8 mouse cellular contexts compared by ENCODE assay signal in genomic region chr6:91284521-91285449, GRCm38 (mm10).
A peak's percentile ranks its signal among the peaks of the same experiment; 100 is the strongest.
DNase-seq lines count a peak whose midpoint lies in the region; ATAC-seq and TF ChIP-seq lines count a peak whose summit lies in the region.

No protein-coding gene starts in this region.

- H3K36me3 ChIP-seq in heart, embryonic 12.5 days: no peaks in the 10 kb centered on the region
- no peaks in the 10 kb centered on the region for H3K36me3 ChIP-seq in forebrain, embryonic 15.5 days
- no peaks in the 10 kb centered on the region for H3K36me3 ChIP-seq in liver, embryonic 12.5 days
- no peaks in the 10 kb centered on the region for H3K36me3 ChIP-seq in stomach, embryonic 14.5 days (ENCODE audit: control insufficient read depth, insufficient read depth, low read length)

- in situ Hi-C loops in Patski (cut with MboI; ENCODE audit: low pct_unique_long_range_greater_than_20kb): loop anchor here (5.0 to 10.0 kb wide), 3 partner anchors 128 to 230 kb away; partner anchors contain the start of gene Wnt7a

- POLR2A ChIA-PET in Patski (lab: Charles Lee): interaction anchor here (0.8 kb wide), 1 partner anchor 127 kb away, joined by 3 read pairs; no protein-coding TSS in a partner anchor

- no peak for DNase-seq in heart, postnatal 25 days (ENCODE audit: low spot score)
- DNase-seq in Patski (ENCODE audit: low read depth, low spot score): no peak

- intact Hi-C loops in heart, postnatal 25 days (cut with DNase I): loop anchor here (2.0 to 5.0 kb wide), 2 partner anchors 224 to 547 kb away; no protein-coding TSS in a partner anchor

- ATAC-seq in heart, embryonic 12.5 days (ENCODE audit: insufficient number of reproducible peaks, low FRiP score): no peak
- ATAC-seq in Patski: peak; percentile 7
- peak; percentile 71 for ATAC-seq in forebrain, embryonic 15.5 days (replicated peaks)
- no peak for ATAC-seq in liver, embryonic 12.5 days
- 0 out of 2 replicates have a peak, but pooled peaks have one; percentile 9 for ATAC-seq in stomach, embryonic 14.5 days (ENCODE audit: insufficient number of reproducible peaks, insufficient read depth, low FRiP score, low read depth)
- ATAC-seq in megakaryocyte progenitor cell, adult 5-6 weeks (replicated peaks; ENCODE audit: poor library complexity): no peak
- no peak for ATAC-seq in megakaryocyte-erythroid progenitor cell, adult 5-6 weeks (replicated peaks; ENCODE audit: low FRiP score, low TSS enrichment, poor library complexity, severe bottlenecking)

- WGBS in heart, embryonic 12.5 days: 9% methylated on average over 35 of the region's 35 CpGs
- WGBS in forebrain, embryonic 15.5 days: 2% methylated on average over 35 of the region's 35 CpGs
- WGBS in liver, embryonic 12.5 days (ENCODE audit: insufficient replicate concordance): 10% methylated on average over 35 of the region's 35 CpGs
- 7% methylated on average over 35 of the region's 35 CpGs for WGBS in stomach, embryonic 14.5 days

- peak overlapping the region; percentile 63 for H3K4me2 ChIP-seq in heart, embryonic 12.5 days
- peak overlapping the region; percentile 67 for H3K4me2 ChIP-seq in forebrain, embryonic 15.5 days (replicated peaks)
- peak overlapping the region; percentile 38 for H3K4me2 ChIP-seq in liver, embryonic 12.5 days
- peak overlapping the region; percentile 34 for H3K4me2 ChIP-seq in stomach, embryonic 14.5 days (replicated peaks; ENCODE audit: low read depth, low read length)

- TF ChIP-seq CTCF in Patski (IDR thresholded peaks at IDR 0.05): no peak

- H3K9ac ChIP-seq in heart, embryonic 12.5 days: no peak overlapping the region
- H3K9ac ChIP-seq in forebrain, embryonic 15.5 days (replicated peaks): peak overlapping the region; percentile 46
- H3K9ac ChIP-seq in liver, embryonic 12.5 days: no peak overlapping the region
- H3K9ac ChIP-seq in stomach, embryonic 14.5 days (replicated peaks; ENCODE audit: low read depth, low read length): no peak overlapping the region

- H3K4me3 ChIP-seq in heart, embryonic 12.5 days: peak overlapping the region; percentile 32
- peak overlapping the region; percentile 35 for H3K4me3 ChIP-seq in forebrain, embryonic 15.5 days
- H3K4me3 ChIP-seq in liver, embryonic 12.5 days: no peak overlapping the region
- H3K4me3 ChIP-seq in stomach, embryonic 14.5 days (ENCODE audit: low read depth, low read length): peak overlapping the region; percentile 12; the same call in 1 of the 2 replicates

- CTCF ChIA-PET in Patski (lab: Charles Lee): interaction anchor here (0.8 to 7.6 kb wide), 7 partner anchors 22 to 129 kb away, joined by 3 to 81 read pairs (median 4); partner anchors contain the start of gene Wnt7a

- peaks cover 93% of the 10 kb centered on the region for H3K27me3 ChIP-seq in heart, embryonic 12.5 days (replicated peaks)
- H3K27me3 ChIP-seq in Patski: peaks cover 9% of the 10 kb centered on the region
- H3K27me3 ChIP-seq in forebrain, embryonic 15.5 days: no peaks in the 10 kb centered on the region
- H3K27me3 ChIP-seq in liver, embryonic 12.5 days (replicated peaks): peaks cover 91% of the 10 kb centered on the region
- H3K27me3 ChIP-seq in stomach, embryonic 14.5 days (ENCODE audit: control insufficient read depth, insufficient read depth, low read length): peaks cover 39% of the 10 kb centered on the region

- no peaks in the 10 kb centered on the region for H3K9me3 ChIP-seq in heart, embryonic 12.5 days (replicated peaks)
- no peaks in the 10 kb centered on the region for H3K9me3 ChIP-seq in forebrain, embryonic 15.5 days
- no peaks in the 10 kb centered on the region for H3K9me3 ChIP-seq in liver, embryonic 12.5 days (replicated peaks)
- no peaks in the 10 kb centered on the region for H3K9me3 ChIP-seq in stomach, embryonic 14.5 days (ENCODE audit: control insufficient read depth, low read depth, low read length)

- H3K4me1 ChIP-seq in heart, embryonic 12.5 days (replicated peaks): peaks cover 13% of the 10 kb centered on the region
- H3K4me1 ChIP-seq in forebrain, embryonic 15.5 days: peaks cover 44% of the 10 kb centered on the region
- H3K4me1 ChIP-seq in liver, embryonic 12.5 days: no peaks in the 10 kb centered on the region
- H3K4me1 ChIP-seq in stomach, embryonic 14.5 days (ENCODE audit: control insufficient read depth, insufficient read depth, low read length): no peaks in the 10 kb centered on the region

- no peak overlapping the region for H3K27ac ChIP-seq in heart, embryonic 12.5 days (ENCODE audit: poor library complexity, severe bottlenecking)
- peak overlapping the region; percentile 85 for H3K27ac ChIP-seq in forebrain, embryonic 15.5 days (replicated peaks)
- H3K27ac ChIP-seq in liver, embryonic 12.5 days: no peak overlapping the region
- no peak overlapping the region for H3K27ac ChIP-seq in stomach, embryonic 14.5 days (ENCODE audit: low read length)

Comparison
In these comparisons a context has a peak if more than half of its experiments do, and no peak if none do; other contexts are left out.
1. ATAC-seq: peak in Patski (single experiment), forebrain, embryonic 15.5 days (single experiment) and stomach, embryonic 14.5 days (single experiment); none in heart, embryonic 12.5 days (single experiment), liver, embryonic 12.5 days (single experiment), megakaryocyte progenitor cell, adult 5-6 weeks (single experiment) and megakaryocyte-erythroid progenitor cell, adult 5-6 weeks (single experiment).
2. Peak in every context shown above with its lines, with median percentiles within 50 percentile points of each other: H3K4me2 ChIP-seq.